Mouse (Mus musculus) hindbrain, embryonic 14.5 days (tissue): ENCODE measurements around the gene Shc2. TPM values are rescaled to one million over a fixed set of nuclear protein-coding genes. Genes with fewer than 3 reads are reported as not detected.

ENCODE experiments used
- ATAC-seq: fragments of 200-750 bp; cut with Nextera tagmentation; 2 replicates; pipeline ENCODE4 v1.8.0; 2017; ENCODE audit warnings: moderate number of reproducible peaks, mild to moderate bottlenecking, moderate TSS enrichment, moderate library complexity; ENCODE audit not compliant: low FRiP score
- DNase-seq: peaks from one replicate; pipeline ENCODE4 v3.0.0-alpha.2; 2015; ENCODE audit warnings: low spot score
- H3K27ac ChIP-seq: fragments of 300-500 bp; sonication (generic); 2 replicates; pipeline ENCODE4 v1.5.1; 2014; ENCODE audit warnings: mild to moderate bottlenecking, moderate library complexity
- H3K27me3 ChIP-seq: fragments of 300-500 bp; sonication (generic); 2 replicates; pipeline ENCODE4 v1.6.1; 2014; ENCODE audit warnings: mild to moderate bottlenecking, low read length, mixed read lengths; ENCODE audit not compliant: control insufficient read depth, insufficient read depth
- H3K36me3 ChIP-seq: fragments of 300-500 bp; sonication (generic); replicated peaks from 2 replicates; pipeline ENCODE4 v1.6.1; 2014; ENCODE audit not compliant: control insufficient read depth, insufficient read depth
- H3K4me1 ChIP-seq: fragments of 300-500 bp; sonication (generic); replicated peaks from 2 replicates; pipeline ENCODE4 v1.6.1; 2014; ENCODE audit warnings: antibody characterized with exemption, low read length, mixed read lengths; ENCODE audit not compliant: control insufficient read depth, insufficient read depth
- H3K4me2 ChIP-seq: fragments of 300-500 bp; sonication (generic); replicated peaks from 2 replicates; pipeline ENCODE4 v1.6.1; 2014; ENCODE audit warnings: mild to moderate bottlenecking, moderate library complexity
- H3K4me3 ChIP-seq: fragments of 300-500 bp; sonication (generic); replicated peaks from 2 replicates; pipeline ENCODE4 v1.5.1; 2014; ENCODE audit warnings: mild to moderate bottlenecking, low read length
- H3K9ac ChIP-seq: fragments of 300-500 bp; sonication (generic); 2 replicates; pipeline ENCODE4 v1.6.1; 2014
- H3K9me3 ChIP-seq: fragments of 300-500 bp; sonication (generic); 2 replicates; pipeline ENCODE4 v1.6.1; 2016; ENCODE audit warnings: low read length; ENCODE audit not compliant: control insufficient read depth
- WGBS: fragments of 180-500 bp; shearing (Covaris S2); extraction: QIAGEN DNeasy Blood & Tissue Kit; methylation state at CpG from one replicate; pipeline ENCODE4 v1.1.7; 2014; 5-methylcytosine and 5-hydroxymethylcytosine counted together
- polyA plus RNA-seq: library from polyadenylated mRNA; unstranded; fragments of >200 nt; fragmentation: Nextera tagmentation; extraction: Ambion mirVana; gene quantifications from 2 replicates; pipeline ENCODE4 v1.2.1, GENCODE M21; 2014

Shc2 gene
- polyA plus RNA-seq, 1 experiment from 2014 or later = 20.8 TPM

GRCm38 (mm10) chr10:79578891-79579290 lies 58.8 kb downstream of the Shc2 start:
- H3K4me2 ChIP-seq = no peak overlapping the region
- 78% methylated on average over 7 of the region's 7 CpGs for WGBS
- ATAC-seq = no peak
- no peaks in the 10 kb centered on the region for H3K27me3 ChIP-seq
- H3K4me1 ChIP-seq = no peaks in the 10 kb centered on the region
- H3K27ac ChIP-seq = no peak overlapping the region
- DNase-seq = no peak
- no peak overlapping the region for H3K9ac ChIP-seq
- no peak overlapping the region for H3K4me3 ChIP-seq
- no peaks in the 10 kb centered on the region for H3K9me3 ChIP-seq
- no peaks in the 10 kb centered on the region for H3K36me3 ChIP-seq

DNA sequence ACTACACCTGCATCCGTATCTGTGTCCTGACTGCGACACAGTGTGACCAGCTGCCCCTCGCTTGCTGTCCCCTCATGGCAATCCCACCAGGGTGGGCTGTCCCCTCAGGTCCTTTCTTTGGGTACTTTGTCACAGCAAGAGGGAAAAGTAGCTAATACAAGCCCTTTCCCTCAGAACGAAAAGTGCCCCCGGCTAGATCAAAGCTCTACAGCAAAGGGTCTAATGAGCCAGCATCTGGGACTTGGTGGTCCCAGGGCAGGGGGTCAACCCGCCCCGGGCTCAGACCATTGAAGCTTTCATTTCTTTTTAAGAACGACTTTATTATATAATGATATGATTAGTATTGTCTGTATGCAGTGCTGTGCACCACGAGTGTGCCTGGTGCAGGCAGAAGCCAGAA lies 59.4 kb downstream of the Shc2 start:
- no peaks in the 10 kb centered on the region for H3K9me3 ChIP-seq
- H3K9ac ChIP-seq = no peak overlapping the region
- H3K4me2 ChIP-seq = no peak overlapping the region
- ATAC-seq (no peak), DNase-seq (no peak)
- no peaks in the 10 kb centered on the region for H3K27me3 ChIP-seq
- H3K4me3 ChIP-seq = no peak overlapping the region
- H3K36me3 ChIP-seq = no peaks in the 10 kb centered on the region
- H3K4me1 ChIP-seq = no peaks in the 10 kb centered on the region
- WGBS = 56% methylated on average over 9 of the region's 9 CpGs
- H3K27ac ChIP-seq = no peak overlapping the region

DNA sequence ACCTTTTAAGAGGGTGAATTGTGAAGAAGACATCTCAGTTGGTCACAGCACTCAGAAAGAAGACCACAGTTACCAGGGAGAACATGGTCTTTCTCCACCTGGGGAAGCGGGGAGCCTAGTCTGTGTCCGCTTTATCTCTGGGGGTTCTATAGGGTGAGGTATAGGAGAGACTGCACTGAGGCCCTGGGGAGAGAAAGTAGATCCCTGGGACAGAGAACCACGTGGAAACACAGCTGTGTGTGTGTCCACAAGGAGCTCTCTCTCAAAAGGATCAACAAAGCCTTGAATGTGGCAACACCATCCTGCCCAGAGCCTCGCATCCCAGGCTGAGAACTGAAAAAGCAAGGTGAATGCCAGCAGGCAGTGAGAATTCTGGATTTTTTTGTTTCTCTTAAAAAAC lies 60.3 kb downstream of the Shc2 start:
- Histone ChIP-seq H3K4me1 (no peaks in the 10 kb centered on the region), H3K4me2 (no peak overlapping the region), H3K9ac (no peak overlapping the region), H3K27me3 (no peaks in the 10 kb centered on the region), H3K4me3 (no peak overlapping the region), H3K36me3 (no peaks in the 10 kb centered on the region), H3K27ac (no peak overlapping the region), H3K9me3 (no peaks in the 10 kb centered on the region)
- ATAC-seq (no peak), DNase-seq (no peak)
- WGBS = 77% methylated on average over 4 of the region's 4 CpGs

DNA sequence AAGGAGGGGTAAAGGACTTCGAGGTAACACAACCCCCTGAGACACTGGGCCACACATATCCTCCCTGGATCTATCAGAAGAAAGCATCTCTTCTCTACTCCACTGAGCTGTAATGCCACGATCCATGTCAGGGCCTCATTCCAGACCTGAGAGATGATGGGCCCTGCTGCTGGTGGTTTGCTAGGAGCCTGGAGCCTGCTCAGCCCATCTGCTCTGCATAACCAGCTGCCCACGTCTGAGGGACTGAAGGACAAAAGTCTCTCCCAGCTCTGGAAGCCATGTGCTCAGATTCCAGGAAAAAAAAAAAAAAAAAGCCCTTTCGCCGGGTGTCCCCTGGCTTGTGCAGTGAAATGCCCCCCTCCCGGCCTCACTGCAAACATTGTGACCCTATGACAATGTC lies 62.0 kb downstream of the Shc2 start:
- H3K27ac ChIP-seq = no peak overlapping the region
- H3K4me3 ChIP-seq = no peak overlapping the region
- WGBS = 77% methylated on average over 6 of the region's 6 CpGs
- ATAC-seq (no peak), DNase-seq (no peak)
- no peaks in the 10 kb centered on the region for H3K27me3 ChIP-seq
- H3K4me1 ChIP-seq = no peaks in the 10 kb centered on the region
- no peaks in the 10 kb centered on the region for H3K9me3 ChIP-seq
- H3K9ac ChIP-seq = no peak overlapping the region
- no peak overlapping the region for H3K4me2 ChIP-seq
- H3K36me3 ChIP-seq = no peaks in the 10 kb centered on the region

DNA sequence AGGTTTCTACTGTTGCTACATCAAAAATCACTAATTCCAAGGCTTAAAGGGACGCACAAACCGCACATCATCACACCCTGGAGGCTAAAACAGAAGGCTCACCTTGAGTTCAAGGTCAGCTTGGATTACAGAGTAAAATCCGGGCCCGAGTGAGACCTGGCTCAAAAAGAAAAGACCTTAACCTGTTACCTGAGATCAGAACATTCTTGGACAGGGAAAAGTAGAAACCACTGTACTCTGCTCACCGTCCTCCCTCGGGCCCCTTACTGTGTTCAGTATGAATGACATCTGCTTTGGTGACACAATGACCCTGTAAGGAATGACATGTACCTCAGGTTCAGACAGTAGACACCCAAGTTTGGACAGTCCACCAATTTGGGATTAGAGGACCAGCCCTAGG lies 62.9 kb downstream of the Shc2 start:
- ATAC-seq (no peak), DNase-seq (no peak)
- no peak overlapping the region for H3K4me3 ChIP-seq
- H3K4me2 ChIP-seq = no peak overlapping the region
- no peaks in the 10 kb centered on the region for H3K9me3 ChIP-seq
- H3K4me1 ChIP-seq = no peaks in the 10 kb centered on the region
- H3K27ac ChIP-seq = no peak overlapping the region
- H3K9ac ChIP-seq = no peak overlapping the region
- 92% methylated on average over 6 of the region's 6 CpGs for WGBS
- no peaks in the 10 kb centered on the region for H3K36me3 ChIP-seq
- H3K27me3 ChIP-seq = no peaks in the 10 kb centered on the region

GRCm38 (mm10) chr10:79574350-79574749 lies 63.4 kb downstream of the Shc2 start:
- H3K4me2 ChIP-seq = no peak overlapping the region
- DNase-seq = no peak
- H3K27me3 ChIP-seq = no peaks in the 10 kb centered on the region
- no peak overlapping the region for H3K9ac ChIP-seq
- H3K27ac ChIP-seq = no peak overlapping the region
- no peak for ATAC-seq
- no peaks in the 10 kb centered on the region for H3K36me3 ChIP-seq
- H3K4me3 ChIP-seq = no peak overlapping the region
- 85% methylated on average over 8 of the region's 8 CpGs for WGBS
- no peaks in the 10 kb centered on the region for H3K4me1 ChIP-seq
- H3K9me3 ChIP-seq = no peaks in the 10 kb centered on the region

GRCm38 (mm10) chr10:79573611-79574010 lies 64.1 kb downstream of the Shc2 start:
- ATAC-seq = no peak
- Histone ChIP-seq H3K9ac (no peak overlapping the region), H3K4me1 (no peaks in the 10 kb centered on the region), H3K9me3 (no peaks in the 10 kb centered on the region), H3K27ac (no peak overlapping the region), H3K4me3 (no peak overlapping the region), H3K27me3 (no peaks in the 10 kb centered on the region), H3K4me2 (no peak overlapping the region), H3K36me3 (no peaks in the 10 kb centered on the region)
- 90% methylated on average over 6 of the region's 6 CpGs for WGBS
- no peak for DNase-seq

DNA sequence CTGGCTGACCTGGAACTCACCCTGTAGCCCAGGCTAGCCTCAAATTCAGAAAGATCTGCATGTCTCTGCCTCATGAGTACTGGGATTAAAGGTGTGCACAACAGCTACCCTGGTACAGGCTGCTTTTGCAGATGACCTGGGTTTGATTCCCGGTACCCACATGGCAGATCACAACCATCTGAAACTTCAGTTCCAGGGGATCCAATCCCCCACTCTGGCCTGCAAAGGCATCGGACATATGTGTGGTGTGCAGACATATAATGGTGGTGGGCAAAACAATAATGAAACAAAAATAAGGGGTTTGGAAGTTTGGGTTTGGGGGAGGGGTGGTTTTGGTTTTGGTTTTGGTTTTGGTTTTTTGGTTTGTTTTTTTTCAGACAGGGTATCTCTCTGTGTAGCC lies 66.4 kb downstream of the Shc2 start:
- no peak overlapping the region for H3K9ac ChIP-seq
- H3K36me3 ChIP-seq = no peaks in the 10 kb centered on the region
- H3K9me3 ChIP-seq = 0 out of 2 replicates have a peak, but pooled peaks cover 7% of the 10 kb centered on the region
- no peak for DNase-seq
- 95% methylated on average over 2 of the region's 2 CpGs for WGBS
- H3K4me1 ChIP-seq = no peaks in the 10 kb centered on the region
- H3K27me3 ChIP-seq = no peaks in the 10 kb centered on the region
- no peak overlapping the region for H3K27ac ChIP-seq
- no peak overlapping the region for H3K4me3 ChIP-seq
- no peak for ATAC-seq
- H3K4me2 ChIP-seq = no peak overlapping the region

GRCm38 (mm10) chr10:79569921-79570320 lies 67.8 kb downstream of the Shc2 start:
- no peaks in the 10 kb centered on the region for H3K4me1 ChIP-seq
- H3K4me2 ChIP-seq = no peak overlapping the region
- H3K27ac ChIP-seq = no peak overlapping the region
- no peaks in the 10 kb centered on the region for H3K27me3 ChIP-seq
- no peaks in the 10 kb centered on the region for H3K36me3 ChIP-seq
- H3K4me3 ChIP-seq = no peak overlapping the region
- WGBS = 89% methylated on average over 5 of the region's 5 CpGs
- no peak overlapping the region for H3K9ac ChIP-seq
- DNase-seq (no peak), ATAC-seq (no peak)
- peaks cover 14% of the 10 kb centered on the region for H3K9me3 ChIP-seq
